Mouse (Mus musculus): Measurements from ENCODE around the gene Memo1. TPM values are rescaled to one million over a fixed set of nuclear protein-coding genes. Genes with fewer than 3 reads are reported as not detected.
"Not testable (repeated sequence)": the region's sequence is repeated elsewhere in the genome, so short reads cannot be mapped to it uniquely, and the experiment has no call there.

The Memo1 gene
- 10 to 100 TPM; 40.7 to 41.0 TPM for total RNA-seq (2021)
- long read RNA-seq, experiment 1, transcript Memo1-210 (9 exons, 3,163 nt) = major isoform, 7 of 17 reads
- long read RNA-seq, experiment 1, partial matches to known transcripts = 1 of 17 reads
- long read RNA-seq, experiment 1, other reads (novel, unspliced or antisense) = 7 of 17 reads
- long read RNA-seq, experiment 2, partial matches to known transcripts = 1 of 15 reads
- long read RNA-seq, experiment 2, other reads (novel, unspliced or antisense) = 8 of 15 reads

- DNase-seq (ENCODE audit: low spot score in 2 of 2) = peak; percentile 72 to 81
Measured at GRCm38 (mm10) chr17:74295026-74295970, at the start of gene Memo1. Gene Memo1 (minus strand): TSS chr17:74295521.

GRCm38 (mm10) chr17:74341151-74341550 lies 45.8 kb upstream of the Memo1 start:
- DNase-seq (ENCODE audit: low spot score in 2 of 2) = no peak

- peak; percentile 46 to 64 for DNase-seq (ENCODE audit: low spot score in 2 of 2)
Measured at GRCm38 (mm10) chr17:74338937-74339804, 43.9 kb upstream of the Memo1 start, which contains the start of gene Spast. Gene Spast (plus strand): TSS chr17:74338987.

- peak; percentile 95 for DNase-seq (ENCODE audit: low spot score in 2 of 2)
Measured at GRCm38 (mm10) chr17:74338225-74338931, 43.1 kb upstream of the Memo1 start.

GRCm38 (mm10) chr17:74331049-74331676 lies 35.8 kb upstream of the Memo1 start:
- DNase-seq (ENCODE audit: low spot score in 2 of 2) = no peak

GRCm38 (mm10) chr17:74328146-74328545 lies 32.8 kb upstream of the Memo1 start:
- peak in 1 of 2 experiments; percentile 8 for DNase-seq (ENCODE audit: low spot score in 2 of 2)

- not testable (repeated sequence) for DNase-seq (ENCODE audit: low spot score in 2 of 2)
Measured at GRCm38 (mm10) chr17:74327195-74327594, 31.9 kb upstream of the Memo1 start.

GRCm38 (mm10) chr17:74323844-74324243 lies 28.5 kb upstream of the Memo1 start, which contains the start of gene Dpy30:
Gene Dpy30 (minus strand): TSS chr17:74323944.
- DNase-seq (ENCODE audit: low spot score in 2 of 2) = no peak

GRCm38 (mm10) chr17:74322400-74323054 lies 27.2 kb upstream of the Memo1 start:
- no peak for DNase-seq (ENCODE audit: low spot score in 2 of 2)

- DNase-seq (ENCODE audit: low spot score in 2 of 2) = no peak
Measured at GRCm38 (mm10) chr17:74318721-74319120, 23.4 kb upstream of the Memo1 start.

- DNase-seq (ENCODE audit: low spot score in 2 of 2) = peak; percentile 82 to 90
Measured at GRCm38 (mm10) chr17:74316309-74316863, 21.1 kb upstream of the Memo1 start.

- no peak for DNase-seq (ENCODE audit: low spot score in 2 of 2)
Measured at GRCm38 (mm10) chr17:74315445-74316308, 20.4 kb upstream of the Memo1 start.

GRCm38 (mm10) chr17:74306021-74306420 lies 10.7 kb upstream of the Memo1 start:
- no peak for DNase-seq (ENCODE audit: low spot score in 2 of 2)

GRCm38 (mm10) chr17:74305616-74306015 lies 10.3 kb upstream of the Memo1 start:
- DNase-seq (ENCODE audit: low spot score in 2 of 2) = no peak

- no peak for DNase-seq (ENCODE audit: low spot score in 2 of 2)
Measured at GRCm38 (mm10) chr17:74304060-74304459, 8.7 kb upstream of the Memo1 start.

- no peak for DNase-seq (ENCODE audit: low spot score in 2 of 2)
Measured at GRCm38 (mm10) chr17:74300089-74300488, 4.8 kb upstream of the Memo1 start.

GRCm38 (mm10) chr17:74296991-74297390 lies 1.7 kb upstream of the Memo1 start:
- DNase-seq (ENCODE audit: low spot score in 2 of 2) = not testable (repeated sequence)

Data from left cerebral cortex, adult 18-20 months (tissue).